21 mouse cellular contexts compared by ENCODE assay signal in genomic region chr7:107417043-107417850, GRCm38 (mm10). TPM values are rescaled to one million over a fixed set of nuclear protein-coding genes. Genes with fewer than 3 reads are reported as not detected.
DNase-seq lines count a peak whose midpoint lies in the region; ATAC-seq lines count a peak whose summit lies in the region.
"Had no signal": no experiment of that assay in that cellular context is flagged by ENCODE, and none has a peak within 500 bp of the region (broad histone marks: within the 10 kb centered on the region; RNA-seq: fewer than 3 reads in every experiment).

No protein-coding gene starts in this region.

- no peaks in the 10 kb centered on the region for H3K36me3 ChIP-seq in hindbrain, embryonic 16.5 days (ENCODE audit: control insufficient read depth, insufficient read depth, low read length)
- no peaks in the 10 kb centered on the region for H3K36me3 ChIP-seq in hindbrain, embryonic 12.5 days
- no peaks in the 10 kb centered on the region for H3K36me3 ChIP-seq in limb, embryonic 13.5 days
- no peaks in the 10 kb centered on the region for H3K36me3 ChIP-seq in limb, embryonic 10.5 days
- H3K36me3 ChIP-seq: forebrain, embryonic 15.5 days; heart, embryonic 12.5 days; liver, embryonic 12.5 days; midbrain, embryonic 10.5 days; neural tube, embryonic 13.5 days had no signal

- H3K4me2 ChIP-seq in hindbrain, embryonic 16.5 days (ENCODE audit: low read length) = no peak overlapping the region
- no peak overlapping the region for H3K4me2 ChIP-seq in hindbrain, embryonic 12.5 days (replicated peaks)
- no peak overlapping the region for H3K4me2 ChIP-seq in limb, embryonic 13.5 days (replicated peaks)
- H3K4me2 ChIP-seq: forebrain, embryonic 15.5 days; heart, embryonic 12.5 days; liver, embryonic 12.5 days; neural tube, embryonic 13.5 days had no signal

- no peak overlapping the region for H3K4me3 ChIP-seq in hindbrain, embryonic 16.5 days (ENCODE audit: low read length)
- no peak overlapping the region for H3K4me3 ChIP-seq in hindbrain, embryonic 12.5 days
- H3K4me3 ChIP-seq in limb, embryonic 13.5 days = no peak overlapping the region
- H3K4me3 ChIP-seq in limb, embryonic 10.5 days = no peak overlapping the region
- H3K4me3 ChIP-seq: forebrain, embryonic 15.5 days; heart, embryonic 12.5 days; liver, embryonic 12.5 days; midbrain, embryonic 10.5 days; myocyte; neural tube, embryonic 13.5 days had no signal

- no peak overlapping the region for H3K27ac ChIP-seq in hindbrain, embryonic 16.5 days (ENCODE audit: low read depth, low read length)
- no peak overlapping the region for H3K27ac ChIP-seq in hindbrain, embryonic 12.5 days
- H3K27ac ChIP-seq in limb, embryonic 13.5 days = no peak overlapping the region
- H3K27ac ChIP-seq in limb, embryonic 10.5 days = no peak overlapping the region
- H3K27ac ChIP-seq: forebrain, embryonic 15.5 days; liver, embryonic 12.5 days; midbrain, embryonic 10.5 days; neural tube, embryonic 13.5 days had no signal

- 68% methylated on average over 3 of the region's 3 CpGs for WGBS in hindbrain, embryonic 16.5 days
- 70% methylated on average over 3 of the region's 3 CpGs for WGBS in hindbrain, embryonic 12.5 days
- WGBS in limb, embryonic 13.5 days = 45% methylated on average over 3 of the region's 3 CpGs
- WGBS in limb, embryonic 10.5 days = 80% methylated on average over 3 of the region's 3 CpGs

- H3K4me1 ChIP-seq in hindbrain, embryonic 16.5 days (ENCODE audit: control insufficient read depth, insufficient read depth, low read depth, low read length) = no peaks in the 10 kb centered on the region
- H3K4me1 ChIP-seq in hindbrain, embryonic 12.5 days = no peaks in the 10 kb centered on the region
- peaks cover 3% of the 10 kb centered on the region; the same call in 1 of the 2 replicates for H3K4me1 ChIP-seq in limb, embryonic 13.5 days
- no peaks in the 10 kb centered on the region for H3K4me1 ChIP-seq in limb, embryonic 10.5 days
- H3K4me1 ChIP-seq: forebrain, embryonic 15.5 days; heart, embryonic 12.5 days; liver, embryonic 12.5 days; midbrain, embryonic 10.5 days; neural tube, embryonic 13.5 days had no signal

- ATAC-seq in hindbrain, embryonic 16.5 days = 0 out of 2 replicates have a peak, but pooled peaks have one; percentile 9
- no peak for ATAC-seq in hindbrain, embryonic 12.5 days (ENCODE audit: low FRiP score)
- peak; percentile 33; the same call in 1 of the 2 replicates for ATAC-seq in limb, embryonic 13.5 days (ENCODE audit: low FRiP score, low read depth)
- ATAC-seq: forebrain, embryonic 15.5 days; liver, embryonic 12.5 days had no signal

- no peak for DNase-seq in limb, embryonic 10.5 days (ENCODE audit: low spot score)
- DNase-seq in Muller cell, postnatal 12 days (ENCODE audit: inconsistent ontology term) = peak; percentile 15
- peak; percentile 5 for DNase-seq in retina, embryonic 14.5 days (ENCODE audit: low spot score)
- DNase-seq in frontal cortex, adult 2 months (ENCODE audit: extremely low spot score in 1 of 2, low spot score in 1 of 2) = no peak
- no peak for DNase-seq in adrenal gland, postnatal 4 days (ENCODE audit: low spot score in 2 of 2)
- DNase-seq: adrenal gland, postnatal 25 days; cerebellum, adult 9-10 months; gastrocnemius, postnatal 25 days; heart, adult 18-20 months; heart, postnatal 10 days; kidney, adult 18-20 months; lung, adult 18-20 months had no signal

- no peaks in the 10 kb centered on the region for H3K9me3 ChIP-seq in hindbrain, embryonic 16.5 days (ENCODE audit: control insufficient read depth, low read length)
- H3K9me3 ChIP-seq in hindbrain, embryonic 12.5 days (replicated peaks) = no peaks in the 10 kb centered on the region
- no peaks in the 10 kb centered on the region; the same call in 1 of the 2 replicates for H3K9me3 ChIP-seq in limb, embryonic 13.5 days
- H3K9me3 ChIP-seq in limb, embryonic 10.5 days (replicated peaks) = no peaks in the 10 kb centered on the region
- H3K9me3 ChIP-seq: forebrain, embryonic 15.5 days; liver, embryonic 12.5 days; midbrain, embryonic 10.5 days; neural tube, embryonic 13.5 days had no signal

- no peaks in the 10 kb centered on the region for H3K27me3 ChIP-seq in hindbrain, embryonic 16.5 days (replicated peaks; ENCODE audit: control insufficient read depth, insufficient read depth, low read length)
- no peaks in the 10 kb centered on the region for H3K27me3 ChIP-seq in hindbrain, embryonic 12.5 days
- H3K27me3 ChIP-seq in limb, embryonic 13.5 days = no peaks in the 10 kb centered on the region
- no peaks in the 10 kb centered on the region for H3K27me3 ChIP-seq in limb, embryonic 10.5 days (ENCODE audit: low read depth, poor library complexity, severe bottlenecking)
- H3K27me3 ChIP-seq: forebrain, embryonic 15.5 days; heart, embryonic 12.5 days; liver, embryonic 12.5 days; neural tube, embryonic 13.5 days had no signal

- H3K9ac ChIP-seq in hindbrain, embryonic 16.5 days (ENCODE audit: low read depth, low read length) = no peak overlapping the region
- no peak overlapping the region for H3K9ac ChIP-seq in hindbrain, embryonic 12.5 days
- H3K9ac ChIP-seq in limb, embryonic 13.5 days = no peak overlapping the region
- H3K9ac ChIP-seq: forebrain, embryonic 15.5 days; heart, embryonic 12.5 days; liver, embryonic 12.5 days; neural tube, embryonic 13.5 days had no signal

RNA-seq across cellular contexts. Expression of gene Syt9, which starts 46.7 kb away (rescaled TPM):
- 11.6 and 12.9 TPM in 2 replicates for polyA plus RNA-seq in hindbrain, embryonic 16.5 days (2015; fragmentation: Nextera tagmentation; extraction: Ambion mirVana)
- polyA plus RNA-seq in hindbrain, embryonic 12.5 days (2016; fragmentation: Nextera tagmentation; extraction: Ambion mirVana) = 5.1 and 6.3 TPM in 2 replicates
- polyA plus RNA-seq in limb, embryonic 13.5 days (2015; fragmentation: Nextera tagmentation; extraction: Ambion mirVana) = 2.7 and 3.0 TPM in 2 replicates
- 0.98 and 2.0 TPM in 2 replicates for polyA plus RNA-seq in limb, embryonic 10.5 days (2016; fragmentation: Nextera tagmentation; extraction: Ambion mirVana)
- 10.3 and 14.6 TPM in 2 replicates for polyA plus RNA-seq in frontal cortex, adult 2 months (2012; rRNA removed)
- 10 to 100 TPM in 1 of 2 experiments, 1 to 10 TPM in 1; 10.0 to 12.8 TPM for total RNA-seq in adrenal gland, postnatal 4 days (2021)
- polyA plus RNA-seq: myocyte had no signal

Comparison
In these comparisons a context has a peak if more than half of its experiments do, and no peak if none do; other contexts are left out.
1. DNase-seq: peak in Muller cell, postnatal 12 days (single experiment) and retina, embryonic 14.5 days (single experiment); none in limb, embryonic 10.5 days (single experiment), frontal cortex, adult 2 months (0 of 2) and adrenal gland, postnatal 4 days (0 of 2).